Mouse (Mus musculus) lung, postnatal 4 days (tissue): ENCODE measurements around the gene Btbd10.

Experiments used
- DNase-seq, 2 experiments: peaks; one replicate each; pipeline ENCODE4 v3.0.0; 2021

Btbd10 gene

GRCm38 (mm10) chr7:113368746-113369619, at the start of gene Btbd10:
Btbd10 (minus strand) TSS chr7:113369392.
- peak; percentile 98 to 99 for DNase-seq

- DNase-seq = no peak
These were observed 47.3 kb upstream of the Btbd10 start for GRCm38 (mm10) chr7:113416536-113416935.

- DNase-seq = no peak
These were observed 46.1 kb upstream of the Btbd10 start for GRCm38 (mm10) chr7:113415256-113415655.

- no peak for DNase-seq
These were observed 39.5 kb upstream of the Btbd10 start for GRCm38 (mm10) chr7:113408712-113409111.

- no peak for DNase-seq
These were observed 28.9 kb upstream of the Btbd10 start for GRCm38 (mm10) chr7:113398083-113398482.

GRCm38 (mm10) chr7:113396661-113397060, 27.5 kb upstream of the Btbd10 start:
- no peak for DNase-seq

- no peak for DNase-seq
These were observed 22.4 kb upstream of the Btbd10 start for GRCm38 (mm10) chr7:113391619-113392018.

- DNase-seq = no peak
These were observed 19.3 kb upstream of the Btbd10 start, which contains the start of gene Pth for GRCm38 (mm10) chr7:113388470-113388869. Pth (minus strand) TSS chr7:113388570.

- DNase-seq = peak; percentile 78 to 85
These were observed 8.9 kb upstream of the Btbd10 start for GRCm38 (mm10) chr7:113377875-113378658.

GRCm38 (mm10) chr7:113372682-113373081, 3.5 kb upstream of the Btbd10 start:
- DNase-seq = no peak

- peak; percentile 84 to 85 for DNase-seq
These were observed 588 bp upstream of the Btbd10 start for GRCm38 (mm10) chr7:113369620-113370340.

GRCm38 (mm10) chr7:113367440-113367839, 1.8 kb downstream of the Btbd10 start:
- DNase-seq = no peak

GRCm38 (mm10) chr7:113349089-113349488, 20.1 kb downstream of the Btbd10 start:
- no peak for DNase-seq

- no peak for DNase-seq
These were observed 21.5 kb downstream of the Btbd10 start for GRCm38 (mm10) chr7:113347694-113348093.

GRCm38 (mm10) chr7:113347271-113347670, 21.9 kb downstream of the Btbd10 start:
- DNase-seq = no peak

GRCm38 (mm10) chr7:113335250-113335649, 33.9 kb downstream of the Btbd10 start:
- DNase-seq = no peak

- DNase-seq = no peak
These were observed 35.2 kb downstream of the Btbd10 start for GRCm38 (mm10) chr7:113334036-113334435.

- no peak for DNase-seq
These were observed 49.1 kb downstream of the Btbd10 start for GRCm38 (mm10) chr7:113320128-113320527.

GRCm38 (mm10) chr7:113311784-113312183, 57.4 kb downstream of the Btbd10 start:
- DNase-seq = peak in 1 of 2 experiments; percentile 66

GRCm38 (mm10) chr7:113310136-113310535, 59.1 kb downstream of the Btbd10 start:
- DNase-seq = no peak

GRCm38 (mm10) chr7:113297813-113298212, 71.4 kb downstream of the Btbd10 start:
- no peak for DNase-seq

- DNase-seq = no peak
These were observed 73.9 kb downstream of the Btbd10 start for GRCm38 (mm10) chr7:113295077-113295890.
